Mouse (Mus musculus) kidney, postnatal 25 days (tissue): ENCODE measurements around the gene Fam25c.

Source experiments
- DNase-seq, 2 experiments: peaks; one replicate each; pipeline ENCODE4 v3.0.0; 2021; ENCODE audit warnings: mixed read lengths in 2 of 2

The Fam25c gene

GRCm38 (mm10) chr14:34363490-34364253 is 8.4 kb upstream of the Fam25c start:
- DNase-seq: peak; percentile 69 to 89

GRCm38 (mm10) chr14:34362726-34363445 is 7.7 kb upstream of the Fam25c start:
- peak; percentile 81 to 88 for DNase-seq

- DNase-seq: no peak
Measured at GRCm38 (mm10) chr14:34362135-34362534, 6.9 kb upstream of the Fam25c start.

- peak; percentile 49 to 72 for DNase-seq
Measured at GRCm38 (mm10) chr14:34360251-34360650, 5.0 kb upstream of the Fam25c start.

- DNase-seq: no peak
Measured at GRCm38 (mm10) chr14:34359676-34360244, 4.5 kb upstream of the Fam25c start.

GRCm38 (mm10) chr14:34357671-34358455 is 2.6 kb upstream of the Fam25c start:
- DNase-seq: peak; percentile 86 to 94

GRCm38 (mm10) chr14:34354456-34354855 is 777 bp downstream of the Fam25c start:
- peak; percentile 39 to 87 for DNase-seq

GRCm38 (mm10) chr14:34353326-34353725 is 1.9 kb downstream of the Fam25c start:
- no peak for DNase-seq

GRCm38 (mm10) chr14:34352523-34352922 is 2.7 kb downstream of the Fam25c start:
- DNase-seq: peak in 1 of 2 experiments; percentile 38

GRCm38 (mm10) chr14:34351660-34352059 is 3.6 kb downstream of the Fam25c start:
- peak in 1 of 2 experiments; percentile 55 for DNase-seq

GRCm38 (mm10) chr14:34349007-34349406 is 6.2 kb downstream of the Fam25c start:
- DNase-seq: peak; percentile 16 to 71

- peak in 1 of 2 experiments; percentile 30 for DNase-seq
Measured at GRCm38 (mm10) chr14:34348301-34348700, 6.9 kb downstream of the Fam25c start.

- DNase-seq: peak in 1 of 2 experiments; percentile 33
Measured at GRCm38 (mm10) chr14:34347084-34347483, 8.1 kb downstream of the Fam25c start.

- DNase-seq: peak in 1 of 2 experiments; percentile 35
Measured at GRCm38 (mm10) chr14:34345771-34346566, 9.3 kb downstream of the Fam25c start.

GRCm38 (mm10) chr14:34344361-34344760 is 10.9 kb downstream of the Fam25c start:
- DNase-seq: peak in 1 of 2 experiments; percentile 17

- DNase-seq: no peak
Measured at GRCm38 (mm10) chr14:34343078-34343477, 12.2 kb downstream of the Fam25c start.

GRCm38 (mm10) chr14:34341993-34342392 is 13.2 kb downstream of the Fam25c start:
- no peak for DNase-seq

GRCm38 (mm10) chr14:34339446-34339845 is 15.8 kb downstream of the Fam25c start:
- DNase-seq: no peak

GRCm38 (mm10) chr14:34332476-34332875 is 22.8 kb downstream of the Fam25c start:
- no peak for DNase-seq

- DNase-seq: peak; percentile 52 to 72
Measured at GRCm38 (mm10) chr14:34331886-34332285, 23.3 kb downstream of the Fam25c start.

GRCm38 (mm10) chr14:34330657-34331158 is 24.5 kb downstream of the Fam25c start:
- DNase-seq: no peak

- no peak for DNase-seq
Measured at GRCm38 (mm10) chr14:34327618-34328017, 27.6 kb downstream of the Fam25c start.
